Mouse (Mus musculus): Measurements from ENCODE around the gene Maco1. TPM values are rescaled to one million over a fixed set of nuclear protein-coding genes. Genes with fewer than 3 reads are reported as not detected.
"Not testable (repeated sequence)": the region's sequence is repeated elsewhere in the genome, so short reads cannot be mapped to it uniquely, and the experiment has no call there.

The Maco1 gene
- polyA plus RNA-seq, 1 experiment = 42.3 TPM

DNA sequence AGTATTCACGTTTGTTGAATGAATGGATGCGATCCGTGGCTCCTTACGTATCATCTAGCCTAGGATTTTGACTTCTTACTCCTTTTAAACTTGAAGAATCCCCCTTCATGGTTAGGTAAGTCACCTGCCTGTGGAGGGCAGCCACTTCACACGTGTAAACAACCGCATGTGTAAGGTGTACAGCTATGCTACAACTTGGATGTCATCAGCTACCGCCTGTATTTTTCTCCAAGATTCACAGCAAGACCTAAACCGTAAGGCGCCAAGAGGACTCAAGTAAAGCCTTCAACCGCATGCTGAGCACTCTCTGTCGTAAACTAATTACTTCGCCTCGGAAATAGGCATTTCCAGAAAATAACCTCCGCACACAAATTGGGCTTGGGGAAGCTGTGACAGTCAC, 1.3 kb downstream of the Maco1 start:
- Histone ChIP-seq H3K4me3 (ENCODE audit: insufficient read depth, low read length) (peak overlapping the region; percentile 93), H3K4me1 (ENCODE audit: control insufficient read depth, insufficient read depth, low read length) (peaks cover 4% of the 10 kb centered on the region; the same call in 1 of the 2 replicates), H3K27ac (ENCODE audit: insufficient read depth, low read length) (no peak overlapping the region)
- TF ChIP-seq CTCF (IDR thresholded peaks at IDR 0.05; ENCODE audit: borderline replicate concordance, insufficient read depth, low read length) = no peak
- TF ChIP-seq POLR2A (IDR thresholded peaks at IDR 0.05; ENCODE audit: low read depth, low read length) = no peak

DNA sequence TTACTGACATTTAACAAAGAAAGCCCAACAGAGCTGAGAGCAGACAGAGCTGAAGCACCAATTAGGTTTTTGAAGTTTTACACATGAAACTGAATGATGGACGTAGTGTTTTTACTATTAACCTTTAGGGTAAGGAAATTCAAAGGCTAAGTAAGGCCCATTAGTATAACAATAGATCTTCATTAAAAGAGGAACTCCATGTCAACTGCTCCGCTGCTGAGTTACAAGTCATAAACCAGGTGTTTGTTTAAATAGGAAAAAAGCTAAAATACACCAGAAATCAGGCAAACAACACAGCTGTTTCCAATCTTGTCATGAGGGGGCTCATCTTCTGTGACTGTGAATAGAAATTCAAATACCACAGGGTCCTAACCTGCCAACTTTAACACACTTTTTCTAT, 1.9 kb downstream of the Maco1 start:
- Histone ChIP-seq H3K4me1 (ENCODE audit: control insufficient read depth, insufficient read depth, low read length) (peaks cover 8% of the 10 kb centered on the region), H3K27ac (ENCODE audit: insufficient read depth, low read length) (no peak overlapping the region), H3K4me3 (ENCODE audit: insufficient read depth, low read length) (no peak overlapping the region)
- TF ChIP-seq POLR2A (IDR thresholded peaks at IDR 0.05; ENCODE audit: low read depth, low read length) (no peak), CTCF (IDR thresholded peaks at IDR 0.05; ENCODE audit: borderline replicate concordance, insufficient read depth, low read length) (no peak)

DNA sequence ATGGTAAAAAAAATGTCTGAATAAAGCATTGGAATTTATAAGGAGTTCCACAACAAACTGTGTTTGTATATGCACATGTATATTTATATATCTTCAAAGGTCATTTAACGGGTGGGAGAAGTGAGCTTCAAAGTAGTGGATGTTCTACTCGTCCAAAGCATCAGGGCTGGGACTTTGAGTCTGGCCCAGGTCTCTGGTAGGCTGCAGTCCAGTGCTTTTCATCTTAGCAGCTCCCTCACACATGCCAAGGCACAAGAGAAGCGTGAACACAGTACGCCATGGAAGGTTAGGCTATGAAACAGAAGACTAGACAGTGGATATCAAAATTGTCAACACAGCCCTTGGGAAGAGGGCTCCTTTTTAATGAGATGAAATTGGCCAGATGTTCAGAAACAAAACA, 2.6 kb downstream of the Maco1 start:
- H3K27ac ChIP-seq (ENCODE audit: insufficient read depth, low read length) = no peak overlapping the region
- H3K4me1 ChIP-seq (ENCODE audit: control insufficient read depth, insufficient read depth, low read length) = peaks cover 13% of the 10 kb centered on the region
- H3K4me3 ChIP-seq (ENCODE audit: insufficient read depth, low read length) = no peak overlapping the region
- TF ChIP-seq POLR2A (IDR thresholded peaks at IDR 0.05; ENCODE audit: low read depth, low read length) = no peak
- no peak for TF ChIP-seq CTCF (IDR thresholded peaks at IDR 0.05; ENCODE audit: borderline replicate concordance, insufficient read depth, low read length)

DNA sequence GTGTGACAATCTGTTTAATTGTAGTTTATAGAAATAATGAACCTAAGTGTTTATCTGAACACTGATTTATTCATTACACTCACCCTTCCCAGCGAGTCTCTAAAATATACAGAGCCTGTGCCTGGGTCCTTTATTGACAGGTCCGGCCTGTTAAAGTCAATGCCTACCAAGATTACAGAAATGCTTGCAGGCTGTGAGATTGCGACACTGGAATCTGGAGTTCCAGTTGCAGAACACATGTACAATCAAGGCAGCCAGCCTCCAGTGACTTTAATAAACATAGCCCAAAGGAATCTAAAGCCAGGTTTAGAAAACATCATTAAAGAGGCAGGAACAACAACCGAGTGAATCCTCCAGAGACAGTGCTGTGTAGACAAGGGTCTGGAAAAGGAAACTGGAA, 5.6 kb downstream of the Maco1 start:
- H3K4me3 ChIP-seq (ENCODE audit: insufficient read depth, low read length) = no peak overlapping the region
- H3K4me1 ChIP-seq (ENCODE audit: control insufficient read depth, insufficient read depth, low read length) = peaks cover 14% of the 10 kb centered on the region
- no peak for TF ChIP-seq CTCF (IDR thresholded peaks at IDR 0.05; ENCODE audit: borderline replicate concordance, insufficient read depth, low read length)
- no peak for TF ChIP-seq POLR2A (IDR thresholded peaks at IDR 0.05; ENCODE audit: low read depth, low read length)
- no peak overlapping the region for H3K27ac ChIP-seq (ENCODE audit: insufficient read depth, low read length)

- Histone ChIP-seq H3K4me1 (ENCODE audit: control insufficient read depth, insufficient read depth, low read length) (peaks cover 14% of the 10 kb centered on the region), H3K4me3 (ENCODE audit: insufficient read depth, low read length) (no peak overlapping the region), H3K27ac (ENCODE audit: insufficient read depth, low read length) (no peak overlapping the region)
- TF ChIP-seq CTCF (IDR thresholded peaks at IDR 0.05; ENCODE audit: borderline replicate concordance, insufficient read depth, low read length) (no peak), POLR2A (IDR thresholded peaks at IDR 0.05; ENCODE audit: low read depth, low read length) (no peak)
Observed at GRCm38 (mm10) chr4:134843566-134843965, 9.6 kb downstream of the Maco1 start.

GRCm38 (mm10) chr4:134840231-134840630, 12.9 kb downstream of the Maco1 start:
- TF ChIP-seq CTCF (IDR thresholded peaks at IDR 0.05; ENCODE audit: borderline replicate concordance, insufficient read depth, low read length) = no peak
- no peak for TF ChIP-seq POLR2A (IDR thresholded peaks at IDR 0.05; ENCODE audit: low read depth, low read length)
- no peak overlapping the region for H3K27ac ChIP-seq (ENCODE audit: insufficient read depth, low read length)
- no peak overlapping the region for H3K4me3 ChIP-seq (ENCODE audit: insufficient read depth, low read length)
- H3K4me1 ChIP-seq (ENCODE audit: control insufficient read depth, insufficient read depth, low read length) = peaks cover 6% of the 10 kb centered on the region; the same call in 1 of the 2 replicates

- H3K4me1 ChIP-seq (ENCODE audit: control insufficient read depth, insufficient read depth, low read length); H3K4me3 ChIP-seq (ENCODE audit: insufficient read depth, low read length); H3K27ac ChIP-seq (ENCODE audit: insufficient read depth, low read length): not testable (repeated sequence)
Observed at GRCm38 (mm10) chr4:134838706-134839105, 14.4 kb downstream of the Maco1 start.

DNA sequence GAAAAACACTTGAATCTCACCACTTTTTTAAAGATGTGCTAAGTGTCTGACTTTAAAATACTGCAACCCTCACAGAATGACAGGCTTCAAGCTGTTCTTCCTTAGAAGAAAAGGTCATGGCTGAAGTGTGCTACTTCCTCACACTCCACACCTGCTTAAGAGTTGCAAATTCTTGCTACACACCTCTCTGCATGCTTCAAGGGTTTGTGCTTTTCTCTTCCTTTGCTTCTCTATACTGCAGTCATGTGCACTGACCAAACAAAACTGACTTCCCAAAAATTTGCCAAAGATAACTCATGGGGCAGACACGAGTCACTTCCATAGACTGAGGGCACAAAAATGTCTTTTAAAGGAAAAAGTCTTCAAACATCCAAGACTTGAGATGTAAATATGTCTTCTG, 14.9 kb downstream of the Maco1 start:
- Histone ChIP-seq H3K27ac (ENCODE audit: insufficient read depth, low read length) (peak overlapping the region; percentile 68; the same call in 1 of the 2 replicates), H3K4me1 (ENCODE audit: control insufficient read depth, insufficient read depth, low read length) (peaks cover 6% of the 10 kb centered on the region; the same call in 1 of the 2 replicates), H3K4me3 (ENCODE audit: insufficient read depth, low read length) (no peak overlapping the region)
- TF ChIP-seq CTCF (IDR thresholded peaks at IDR 0.05; ENCODE audit: borderline replicate concordance, insufficient read depth, low read length) = no peak
- TF ChIP-seq POLR2A (IDR thresholded peaks at IDR 0.05; ENCODE audit: low read depth, low read length) = no peak

DNA sequence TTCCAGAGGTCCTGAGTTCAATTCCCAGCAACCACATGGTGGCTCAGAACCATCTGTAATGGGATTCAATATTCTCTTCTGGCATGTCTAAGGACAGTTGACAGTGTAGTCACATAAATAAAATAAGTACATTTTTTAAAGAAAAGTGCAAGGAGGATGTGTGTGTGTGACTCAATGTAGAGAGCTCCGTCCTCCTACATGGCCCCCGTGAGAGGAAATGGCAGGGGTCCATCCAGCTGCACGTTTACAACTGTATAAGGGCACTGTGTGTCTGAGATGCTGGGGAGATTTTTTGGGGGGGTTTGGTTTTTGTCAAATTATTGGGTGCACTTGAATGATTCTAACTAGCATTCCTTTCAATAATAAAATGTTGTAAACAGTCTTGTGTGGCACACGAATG, 17.7 kb downstream of the Maco1 start:
- H3K4me1 ChIP-seq (ENCODE audit: control insufficient read depth, insufficient read depth, low read length) = peaks cover 6% of the 10 kb centered on the region; the same call in 1 of the 2 replicates
- TF ChIP-seq POLR2A (IDR thresholded peaks at IDR 0.05; ENCODE audit: low read depth, low read length) (no peak), CTCF (IDR thresholded peaks at IDR 0.05; ENCODE audit: borderline replicate concordance, insufficient read depth, low read length) (no peak)
- no peak overlapping the region for H3K4me3 ChIP-seq (ENCODE audit: insufficient read depth, low read length)
- H3K27ac ChIP-seq (ENCODE audit: insufficient read depth, low read length) = no peak overlapping the region

DNA sequence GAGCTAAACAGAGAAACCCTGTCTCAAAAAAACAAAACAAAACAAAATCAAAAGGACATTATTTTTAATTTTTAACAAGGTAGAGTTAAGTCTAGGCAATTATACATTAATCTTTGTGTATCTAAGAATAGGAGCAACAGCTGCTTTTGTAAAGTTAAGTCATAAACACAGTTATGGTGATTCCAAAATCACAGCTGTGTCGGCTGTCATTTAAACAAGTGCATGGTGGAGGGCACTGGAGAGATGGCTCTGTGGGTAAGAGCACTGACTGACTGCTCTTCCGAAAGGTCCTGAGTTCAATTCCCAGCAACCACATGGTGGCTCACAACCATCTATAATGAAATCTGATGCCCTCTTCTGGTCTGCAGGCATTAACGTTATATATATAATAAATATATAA, 21.2 kb downstream of the Maco1 start:
- no peak for TF ChIP-seq CTCF (IDR thresholded peaks at IDR 0.05; ENCODE audit: borderline replicate concordance, insufficient read depth, low read length)
- TF ChIP-seq POLR2A (IDR thresholded peaks at IDR 0.05; ENCODE audit: low read depth, low read length) = no peak
- Histone ChIP-seq H3K4me3 (ENCODE audit: insufficient read depth, low read length) (no peak overlapping the region), H3K4me1 (ENCODE audit: control insufficient read depth, insufficient read depth, low read length) (0 out of 2 replicates have a peak, but pooled peaks cover 2% of the 10 kb centered on the region), H3K27ac (ENCODE audit: insufficient read depth, low read length) (no peak overlapping the region)

- no peak overlapping the region for H3K27ac ChIP-seq (ENCODE audit: insufficient read depth, low read length)
Observed at GRCm38 (mm10) chr4:134827806-134828205, 25.3 kb downstream of the Maco1 start.

More at GRCm38 (mm10) chr4:134827806-134828205, 25.3 kb downstream of the Maco1 start:
- Histone ChIP-seq H3K4me3 (ENCODE audit: insufficient read depth, low read length) (no peak overlapping the region), H3K4me1 (ENCODE audit: control insufficient read depth, insufficient read depth, low read length) (0 out of 2 replicates have a peak, but pooled peaks cover 2% of the 10 kb centered on the region)
- TF ChIP-seq POLR2A (IDR thresholded peaks at IDR 0.05; ENCODE audit: low read depth, low read length) = no peak
- no peak for TF ChIP-seq CTCF (IDR thresholded peaks at IDR 0.05; ENCODE audit: borderline replicate concordance, insufficient read depth, low read length)

All from embryonic fibroblast, embryonic 13.5 days (primary cell).